17 mouse cellular contexts compared by ENCODE assay signal in genomic region chr13:24096573-24096972, GRCm38 (mm10).
"Had no signal": no experiment of that assay in that cellular context is flagged by ENCODE, and none has a peak within 500 bp of the region (broad histone marks: within the 10 kb centered on the region; RNA-seq: fewer than 3 reads in every experiment).

No protein-coding gene starts in this region.

- H3K27me3 ChIP-seq: liver, embryonic 15.5 days; lung, embryonic 15.5 days; megakaryocyte, embryonic 14.5 days; neural tube, embryonic 12.5 days; stomach, embryonic 15.5 days had no signal

- H3K36me3 ChIP-seq: liver, embryonic 15.5 days; lung, embryonic 15.5 days; neural tube, embryonic 12.5 days; stomach, embryonic 15.5 days had no signal

- ATAC-seq: liver, postnatal 0 days; lung, postnatal 0 days; midbrain, embryonic 16.5 days had no signal

- H3K4me2 ChIP-seq: liver, embryonic 15.5 days; lung, embryonic 15.5 days; midbrain, embryonic 11.5 days; neural tube, embryonic 12.5 days; stomach, embryonic 15.5 days had no signal

- H3K4me3 ChIP-seq: liver, embryonic 15.5 days; lung, embryonic 15.5 days; megakaryocyte, embryonic 14.5 days; neural tube, embryonic 12.5 days; stomach, embryonic 15.5 days had no signal

- H3K9ac ChIP-seq: liver, embryonic 15.5 days; liver, postnatal 0 days; lung, embryonic 15.5 days; neural tube, embryonic 12.5 days; stomach, embryonic 15.5 days had no signal

- H3K9me3 ChIP-seq: liver, embryonic 15.5 days; lung, embryonic 15.5 days; megakaryocyte, embryonic 14.5 days; neural tube, embryonic 12.5 days; stomach, embryonic 15.5 days had no signal

- DNase-seq: liver, postnatal 0 days; lung, adult 2 months; lung, postnatal 4 days; midbrain, embryonic 14.5 days; right cerebral cortex, postnatal 14 days; thymus, adult 2 months; thymus, postnatal 14 days; thymus, postnatal 4 days had no signal

- H3K4me1 ChIP-seq: liver, embryonic 15.5 days; neural tube, embryonic 12.5 days; stomach, embryonic 15.5 days had no signal

- H3K27ac ChIP-seq: liver, embryonic 15.5 days; lung, embryonic 15.5 days; neural tube, embryonic 12.5 days; stomach, embryonic 15.5 days; stomach, postnatal 0 days had no signal
